Mouse (Mus musculus) ES-Bruce4 (cell line): ENCODE data around the gene Tnfrsf13b.

Experiments used
- CTCF ChIP-seq: IDR thresholded peaks from one replicate; pipeline ENCODE4 v1.8.1; 2011; ENCODE audit warnings: low read depth, low read length
- EP300 ChIP-seq: IDR thresholded peaks from 2 replicates; pipeline ENCODE4 v1.6.1; 2011; ENCODE audit warnings: low read depth, low read length; ENCODE audit not compliant: insufficient read depth
- POLR2A ChIP-seq: IDR thresholded peaks from one replicate; pipeline ENCODE4 v1.8.1; 2011; ENCODE audit warnings: low read length; ENCODE audit not compliant: insufficient read depth

DNA sequence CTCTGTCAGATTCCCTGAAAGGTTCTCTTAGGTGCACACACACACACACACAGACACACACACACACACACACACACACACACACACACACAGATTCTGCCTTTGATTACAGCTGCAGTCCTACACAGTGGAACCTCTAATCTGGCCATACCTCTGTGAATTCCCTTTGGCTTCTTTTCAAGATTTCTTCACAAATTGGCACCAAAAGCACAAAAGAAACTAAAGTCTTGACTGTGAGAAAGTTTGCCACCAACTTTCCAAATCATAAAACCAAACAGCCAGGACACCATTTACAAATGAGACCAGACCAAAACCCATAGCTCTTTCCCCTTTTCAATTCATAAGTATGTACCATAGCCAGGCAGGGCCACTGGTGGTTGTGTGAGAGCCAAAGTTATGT lies 71.4 kb downstream of the Tnfrsf13b start:
- TF ChIP-seq CTCF (no peak), POLR2A (no peak), EP300 (no peak)
